Mouse (Mus musculus) midbrain, embryonic 10.5 days (tissue): ENCODE results near the gene Etv6. TPM values are rescaled to one million over a fixed set of nuclear protein-coding genes. Genes with fewer than 3 reads are reported as not detected.

Experiments used
- DNase-seq: peaks from one replicate; pipeline ENCODE4 v3.0.0-alpha.2; 2017; ENCODE audit warnings: low spot score
- H3K27ac ChIP-seq: fragments of 300-500 bp; sonication (generic); replicated peaks from 2 replicates; pipeline ENCODE4 v1.5.1; 2016; ENCODE audit warnings: mild to moderate bottlenecking
- H3K27me3 ChIP-seq: fragments of 300-500 bp; sonication (generic); 2 replicates; pipeline ENCODE4 v1.6.1; 2016; ENCODE audit warnings: low read depth, mild to moderate bottlenecking; ENCODE audit not compliant: poor library complexity, severe bottlenecking
- H3K36me3 ChIP-seq: fragments of 300-500 bp; sonication (generic); 2 replicates; pipeline ENCODE4 v1.6.1; 2016; ENCODE audit warnings: mild to moderate bottlenecking, moderate library complexity
- H3K4me1 ChIP-seq: fragments of 300-500 bp; sonication (generic); 2 replicates; pipeline ENCODE4 v1.6.1; 2016
- H3K4me3 ChIP-seq: fragments of 300-500 bp; sonication (generic); 2 replicates; pipeline ENCODE4 v1.5.1; 2016; ENCODE audit warnings: mild to moderate bottlenecking, moderate library complexity
- H3K9me3 ChIP-seq: fragments of 300-500 bp; sonication (generic); replicated peaks from 2 replicates; pipeline ENCODE4 v1.6.1; 2016; ENCODE audit warnings: mild to moderate bottlenecking
- WGBS: fragments of 180-500 bp; shearing (Covaris S2); methylation state at CpG from one replicate; pipeline ENCODE4 v1.1.7; 2016; 5-methylcytosine and 5-hydroxymethylcytosine counted together
- polyA plus RNA-seq: library from polyadenylated mRNA; unstranded; fragments of >200 nt; fragmentation: Nextera tagmentation; extraction: Ambion mirVana; gene quantifications from 2 replicates; pipeline ENCODE4 v1.2.1, GENCODE M21; 2016

Gene Etv6
- polyA plus RNA-seq, 1 experiment from 2014 or later: 12.6 TPM

DNA sequence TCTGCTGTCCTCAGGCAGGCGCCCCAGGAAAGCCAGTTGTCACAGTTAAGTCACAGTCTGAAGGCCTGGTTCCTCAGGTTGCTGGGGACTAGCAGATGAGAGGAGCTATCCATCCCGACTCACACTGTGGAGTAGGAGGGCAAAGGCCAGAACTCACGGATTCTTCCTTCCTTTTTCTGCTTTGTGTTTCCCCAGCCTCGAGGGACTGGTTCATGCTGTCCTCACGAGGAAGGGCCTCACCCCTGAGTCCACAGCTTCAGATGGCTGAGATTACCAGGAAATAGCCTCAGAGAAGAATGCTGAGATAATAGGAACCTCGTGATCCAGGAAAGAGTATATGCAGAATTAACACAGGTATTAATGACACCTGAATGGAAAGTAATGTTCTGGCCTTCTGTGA is 30.6 kb downstream of the Etv6 start:
- DNase-seq: no peak
- H3K27me3 ChIP-seq: no peaks in the 10 kb centered on the region
- H3K36me3 ChIP-seq: peaks cover 56% of the 10 kb centered on the region
- H3K9me3 ChIP-seq: no peaks in the 10 kb centered on the region
- no peak overlapping the region for H3K4me3 ChIP-seq
- no peak overlapping the region for H3K27ac ChIP-seq
- WGBS: 70% methylated on average over 6 of the region's 6 CpGs
- H3K4me1 ChIP-seq: no peaks in the 10 kb centered on the region

DNA sequence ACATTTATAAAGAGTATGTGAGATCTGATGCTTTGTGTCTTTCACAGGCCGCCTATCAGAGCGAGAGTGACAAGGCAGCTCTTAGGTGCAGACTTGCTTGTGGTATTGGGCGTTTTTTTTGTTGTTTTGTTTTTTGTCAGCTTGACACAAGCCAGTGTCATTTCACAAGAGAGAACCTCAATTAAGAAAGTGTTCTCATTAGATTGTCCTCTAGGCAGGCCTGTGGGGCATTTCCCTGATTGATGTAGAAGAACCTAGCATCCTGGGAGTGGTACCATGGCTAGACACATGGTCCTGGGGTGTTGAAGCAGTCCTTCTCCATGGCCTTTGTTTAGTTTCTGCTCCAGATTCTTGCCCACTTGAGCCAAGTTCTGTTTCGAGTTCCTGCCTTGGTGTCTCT is 31.5 kb downstream of the Etv6 start:
- H3K9me3 ChIP-seq: no peaks in the 10 kb centered on the region
- no peaks in the 10 kb centered on the region for H3K4me1 ChIP-seq
- H3K27me3 ChIP-seq: no peaks in the 10 kb centered on the region
- WGBS: 97% methylated on average over 4 of the region's 4 CpGs
- no peak overlapping the region for H3K4me3 ChIP-seq
- peaks cover 56% of the 10 kb centered on the region for H3K36me3 ChIP-seq
- no peak for DNase-seq
- H3K27ac ChIP-seq: no peak overlapping the region

DNA sequence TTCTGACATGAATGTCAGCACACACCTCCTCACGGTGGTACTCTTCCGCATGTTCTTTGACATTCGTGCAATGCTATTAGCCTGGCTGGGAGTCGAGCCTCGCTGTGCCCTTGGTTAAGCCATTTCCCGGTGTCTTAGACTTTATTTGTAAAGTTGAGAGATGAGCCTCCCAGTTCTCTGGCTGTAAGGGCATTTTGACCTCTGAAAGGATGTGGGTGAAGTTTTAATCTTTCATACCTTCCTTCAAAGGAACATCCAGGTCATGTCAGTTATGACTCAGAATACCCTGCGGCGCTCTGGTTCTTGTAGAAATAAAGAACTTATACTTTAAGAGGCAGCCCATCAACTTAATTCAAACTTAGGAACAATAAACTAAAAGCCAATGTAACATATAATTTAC is 32.0 kb downstream of the Etv6 start:
- no peak for DNase-seq
- WGBS: 96% methylated on average over 8 of the region's 8 CpGs
- no peaks in the 10 kb centered on the region for H3K4me1 ChIP-seq
- no peaks in the 10 kb centered on the region for H3K9me3 ChIP-seq
- H3K27ac ChIP-seq: no peak overlapping the region
- peaks cover 57% of the 10 kb centered on the region for H3K36me3 ChIP-seq
- H3K4me3 ChIP-seq: no peak overlapping the region
- H3K27me3 ChIP-seq: no peaks in the 10 kb centered on the region

DNA sequence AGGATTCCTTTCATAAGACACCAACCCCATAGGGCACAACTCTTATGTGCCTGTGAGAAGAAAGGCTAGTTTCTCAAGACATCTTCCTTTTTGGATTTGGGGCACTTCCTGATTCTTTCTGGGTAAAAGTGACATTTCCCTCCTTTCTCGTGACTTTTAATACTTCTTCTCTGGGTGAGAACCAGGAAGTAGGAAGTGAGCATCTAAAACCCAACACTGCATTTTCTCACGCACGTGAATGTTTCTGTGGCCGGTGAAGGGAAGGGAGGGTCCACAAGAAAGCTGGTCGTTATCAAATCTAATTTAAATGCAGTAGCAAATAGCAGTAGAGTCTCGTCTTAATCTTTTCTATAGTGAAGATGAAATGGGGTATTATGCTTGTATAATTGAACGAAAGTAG is 36.9 kb downstream of the Etv6 start:
- no peaks in the 10 kb centered on the region for H3K27me3 ChIP-seq
- H3K36me3 ChIP-seq: peaks cover 76% of the 10 kb centered on the region
- no peak overlapping the region for H3K4me3 ChIP-seq
- no peak for DNase-seq
- WGBS: 80% methylated on average over 7 of the region's 7 CpGs
- H3K4me1 ChIP-seq: no peaks in the 10 kb centered on the region
- no peak overlapping the region for H3K27ac ChIP-seq
- no peaks in the 10 kb centered on the region for H3K9me3 ChIP-seq

DNA sequence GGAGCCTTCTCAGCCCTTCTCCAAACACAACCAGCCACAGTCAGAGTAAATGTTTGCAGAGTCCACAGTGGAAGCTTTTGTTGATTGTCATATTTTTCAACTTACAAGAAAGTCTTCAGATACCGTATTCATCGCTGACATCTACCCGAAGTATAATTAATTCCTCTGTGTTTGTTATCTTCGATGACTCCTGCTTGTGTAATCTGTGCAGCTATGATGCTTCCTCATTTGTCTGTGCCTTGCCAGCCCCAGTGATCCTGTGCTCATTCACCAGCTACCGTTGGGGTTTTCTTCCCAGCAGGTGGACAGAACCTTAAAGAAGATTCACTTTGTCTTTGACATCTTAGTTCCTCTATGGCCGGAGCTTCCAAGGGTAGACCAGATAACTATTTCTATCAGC is 37.4 kb downstream of the Etv6 start:
- Histone ChIP-seq H3K27ac (no peak overlapping the region), H3K36me3 (peaks cover 73% of the 10 kb centered on the region), H3K4me3 (no peak overlapping the region), H3K4me1 (no peaks in the 10 kb centered on the region), H3K9me3 (no peaks in the 10 kb centered on the region), H3K27me3 (no peaks in the 10 kb centered on the region)
- 92% methylated on average over 6 of the region's 6 CpGs for WGBS
- no peak for DNase-seq

DNA sequence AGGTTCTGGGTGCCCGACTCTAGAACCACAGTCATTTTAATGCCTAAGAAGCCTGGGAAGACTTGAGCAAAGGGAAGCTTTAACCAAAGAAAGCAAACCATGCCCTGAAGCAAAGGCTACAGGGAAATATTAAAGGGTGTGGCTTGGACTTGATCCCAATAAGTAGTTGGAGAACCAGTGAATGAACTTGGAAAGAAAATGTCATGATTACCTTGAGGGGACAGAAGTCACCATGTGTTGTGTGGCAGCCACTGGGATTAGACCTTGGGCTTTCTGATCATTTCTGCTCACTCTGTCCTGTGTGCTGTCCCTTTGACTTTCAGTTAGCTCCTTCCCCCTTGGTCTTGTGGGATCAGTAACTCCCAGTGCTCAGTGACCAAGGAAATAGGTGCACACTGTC is 38.9 kb downstream of the Etv6 start:
- DNase-seq: no peak
- H3K4me1 ChIP-seq: no peaks in the 10 kb centered on the region
- no peaks in the 10 kb centered on the region for H3K9me3 ChIP-seq
- H3K4me3 ChIP-seq: no peak overlapping the region
- no peaks in the 10 kb centered on the region for H3K27me3 ChIP-seq
- WGBS: 95% methylated on average over 1 of the region's 1 CpGs
- H3K36me3 ChIP-seq: peaks cover 61% of the 10 kb centered on the region
- no peak overlapping the region for H3K27ac ChIP-seq

DNA sequence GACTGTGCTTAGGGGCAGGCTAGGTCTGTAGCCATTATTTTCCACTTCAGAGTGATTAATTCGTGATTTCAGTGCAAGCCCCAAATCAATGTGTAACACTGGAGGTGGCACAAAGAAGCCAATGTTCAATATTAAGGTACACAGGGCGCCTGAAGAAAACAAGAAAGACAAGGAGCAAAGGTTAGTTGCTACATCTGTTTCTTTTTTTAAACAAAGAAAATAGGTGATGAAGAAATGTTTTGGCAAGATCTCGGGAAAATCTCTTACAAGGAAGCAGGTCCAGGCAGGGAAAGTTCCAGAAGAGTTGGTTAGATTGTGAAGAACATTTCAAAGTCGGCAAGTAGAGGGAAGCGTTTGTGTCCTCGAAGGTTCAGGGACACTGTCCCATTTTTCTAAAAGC is 39.5 kb downstream of the Etv6 start:
- Histone ChIP-seq H3K27me3 (no peaks in the 10 kb centered on the region), H3K27ac (no peak overlapping the region), H3K9me3 (no peaks in the 10 kb centered on the region), H3K4me1 (no peaks in the 10 kb centered on the region), H3K36me3 (peaks cover 56% of the 10 kb centered on the region), H3K4me3 (no peak overlapping the region)
- no peak for DNase-seq
- 95% methylated on average over 6 of the region's 6 CpGs for WGBS

- H3K4me3 ChIP-seq: no peak overlapping the region
Measured at GRCm38 (mm10) chr6:134078016-134078415, 42.5 kb downstream of the Etv6 start.

GRCm38 (mm10) chr6:134079112-134079511 is 43.6 kb downstream of the Etv6 start:
- H3K9me3 ChIP-seq: no peaks in the 10 kb centered on the region
- no peaks in the 10 kb centered on the region for H3K4me1 ChIP-seq
- 87% methylated on average over 9 of the region's 9 CpGs for WGBS
- H3K4me3 ChIP-seq: no peak overlapping the region
- no peak for DNase-seq
- H3K27ac ChIP-seq: no peak overlapping the region
- H3K36me3 ChIP-seq: peaks cover 33% of the 10 kb centered on the region
- no peaks in the 10 kb centered on the region for H3K27me3 ChIP-seq

More at GRCm38 (mm10) chr6:134078016-134078415, 42.5 kb downstream of the Etv6 start:
- no peaks in the 10 kb centered on the region for H3K9me3 ChIP-seq
- no peaks in the 10 kb centered on the region for H3K27me3 ChIP-seq
- 91% methylated on average over 6 of the region's 6 CpGs for WGBS
- no peak overlapping the region for H3K27ac ChIP-seq
- H3K36me3 ChIP-seq: peaks cover 44% of the 10 kb centered on the region
- H3K4me1 ChIP-seq: no peaks in the 10 kb centered on the region
- DNase-seq: no peak

GRCm38 (mm10) chr6:134079563-134079962 is 44.1 kb downstream of the Etv6 start:
- Histone ChIP-seq H3K9me3 (no peaks in the 10 kb centered on the region), H3K27ac (no peak overlapping the region), H3K4me1 (no peaks in the 10 kb centered on the region), H3K27me3 (no peaks in the 10 kb centered on the region), H3K36me3 (peaks cover 28% of the 10 kb centered on the region), H3K4me3 (no peak overlapping the region)
- WGBS: 93% methylated on average over 2 of the region's 2 CpGs
- no peak for DNase-seq

- H3K36me3 ChIP-seq: peaks cover 15% of the 10 kb centered on the region
- no peaks in the 10 kb centered on the region for H3K9me3 ChIP-seq
- H3K4me1 ChIP-seq: no peaks in the 10 kb centered on the region
- DNase-seq: no peak
- no peak overlapping the region for H3K4me3 ChIP-seq
- no peaks in the 10 kb centered on the region for H3K27me3 ChIP-seq
- no peak overlapping the region for H3K27ac ChIP-seq
- WGBS: 95% methylated on average over 5 of the region's 5 CpGs
Measured at GRCm38 (mm10) chr6:134080946-134081345, 45.4 kb downstream of the Etv6 start.

GRCm38 (mm10) chr6:134082229-134082920 is 46.9 kb downstream of the Etv6 start:
- Histone ChIP-seq H3K4me1 (no peaks in the 10 kb centered on the region), H3K4me3 (no peak overlapping the region), H3K9me3 (no peaks in the 10 kb centered on the region), H3K27ac (no peak overlapping the region), H3K27me3 (no peaks in the 10 kb centered on the region), H3K36me3 (peaks cover 8% of the 10 kb centered on the region)
- WGBS: 93% methylated on average over 15 of the region's 15 CpGs
- no peak for DNase-seq

DNA sequence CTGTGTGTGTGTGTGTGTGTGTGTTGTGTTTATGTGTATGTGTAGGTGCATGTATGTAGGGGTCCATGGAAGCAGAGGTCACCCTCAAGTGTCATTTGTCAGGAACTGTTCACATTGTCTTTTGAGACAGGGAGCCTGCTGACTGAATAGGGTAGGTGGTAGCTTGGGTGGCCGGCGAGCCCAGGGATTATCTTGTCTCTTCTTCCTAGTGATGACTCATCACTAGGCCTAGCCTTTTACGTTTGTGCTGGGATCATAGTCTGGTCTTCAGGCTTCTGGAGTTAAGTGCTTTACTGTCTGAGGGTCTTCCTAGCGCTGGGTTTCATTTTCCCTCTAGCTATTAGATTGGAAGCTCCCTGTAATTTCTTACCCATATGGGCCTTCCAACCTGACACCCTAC is 47.9 kb downstream of the Etv6 start:
- Histone ChIP-seq H3K27ac (no peak overlapping the region), H3K4me3 (no peak overlapping the region), H3K4me1 (no peaks in the 10 kb centered on the region), H3K27me3 (no peaks in the 10 kb centered on the region), H3K9me3 (no peaks in the 10 kb centered on the region), H3K36me3 (peaks cover 5% of the 10 kb centered on the region; the same call in 1 of the 2 replicates)
- DNase-seq: no peak
- WGBS: 78% methylated on average over 4 of the region's 4 CpGs

DNA sequence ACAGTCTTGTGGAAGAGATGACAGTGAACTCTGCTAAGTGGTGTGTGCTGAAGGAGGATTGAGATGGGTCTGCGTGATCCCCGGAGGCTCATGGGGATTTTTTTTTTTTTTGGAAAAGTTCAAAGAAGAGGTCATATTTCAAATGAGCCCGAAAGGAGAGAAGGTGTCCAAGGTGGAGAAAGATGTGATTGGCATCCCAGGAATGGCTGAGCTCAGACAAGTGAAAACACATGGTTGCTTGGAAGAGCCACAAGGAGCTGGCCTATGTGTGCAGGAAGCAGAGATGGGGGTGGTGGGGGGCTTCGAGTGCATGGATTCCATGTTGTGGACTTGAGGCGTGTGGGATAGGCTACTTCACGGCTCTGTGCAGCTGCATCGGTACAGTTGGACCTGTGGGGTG is 50.9 kb downstream of the Etv6 start:
- Histone ChIP-seq H3K4me3 (no peak overlapping the region), H3K27ac (no peak overlapping the region), H3K4me1 (no peaks in the 10 kb centered on the region; the same call in 1 of the 2 replicates), H3K9me3 (no peaks in the 10 kb centered on the region), H3K27me3 (no peaks in the 10 kb centered on the region), H3K36me3 (no peaks in the 10 kb centered on the region; the same call in 1 of the 2 replicates)
- no peak for DNase-seq
- 82% methylated on average over 7 of the region's 7 CpGs for WGBS
